Mouse (Mus musculus) kidney, adult 11 months (tissue): ENCODE data around the gene Iscu.
"Not testable (repeated sequence)": the region's sequence is repeated elsewhere in the genome, so short reads cannot be mapped to it uniquely, and the experiment has no call there.

ENCODE experiments used
- DNase-seq: peaks from one replicate; pipeline ENCODE4 v3.0.0; 2022

The Iscu gene

DNA sequence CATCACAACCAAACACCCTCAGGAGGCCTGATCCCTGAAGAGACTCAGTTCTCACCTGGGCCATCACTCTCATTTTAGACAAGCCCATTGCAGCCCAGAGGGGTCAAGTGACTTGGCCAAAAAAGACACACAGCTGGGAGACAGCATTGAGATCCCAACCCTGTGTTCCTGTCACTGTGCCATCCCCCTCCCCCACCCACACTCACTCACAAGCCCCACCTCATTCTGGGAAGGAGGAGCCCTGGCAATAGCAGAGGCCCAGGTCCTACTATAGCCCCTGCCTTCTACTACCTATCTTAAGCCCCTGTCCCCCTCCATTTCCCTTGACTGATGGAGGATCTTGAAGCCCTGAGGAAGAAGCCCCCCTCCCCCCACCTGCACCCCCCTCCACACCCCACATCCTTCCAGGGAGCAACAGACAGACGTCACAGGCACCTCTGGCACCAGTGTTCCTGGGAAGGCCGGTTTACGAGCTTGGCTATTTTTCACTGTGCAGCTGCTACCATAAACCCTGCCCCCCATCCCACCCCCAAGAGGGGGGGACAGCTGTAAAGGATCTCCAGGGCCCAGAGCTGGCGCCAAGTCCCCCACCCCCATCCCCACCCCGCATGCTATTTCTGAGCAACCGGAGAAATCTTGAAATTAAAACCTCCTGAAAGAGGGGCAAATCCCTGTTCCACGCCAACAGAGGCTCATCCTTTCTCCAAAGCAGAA lies 16.7 kb downstream of the Iscu start:
- DNase-seq: peak; percentile 47

DNA sequence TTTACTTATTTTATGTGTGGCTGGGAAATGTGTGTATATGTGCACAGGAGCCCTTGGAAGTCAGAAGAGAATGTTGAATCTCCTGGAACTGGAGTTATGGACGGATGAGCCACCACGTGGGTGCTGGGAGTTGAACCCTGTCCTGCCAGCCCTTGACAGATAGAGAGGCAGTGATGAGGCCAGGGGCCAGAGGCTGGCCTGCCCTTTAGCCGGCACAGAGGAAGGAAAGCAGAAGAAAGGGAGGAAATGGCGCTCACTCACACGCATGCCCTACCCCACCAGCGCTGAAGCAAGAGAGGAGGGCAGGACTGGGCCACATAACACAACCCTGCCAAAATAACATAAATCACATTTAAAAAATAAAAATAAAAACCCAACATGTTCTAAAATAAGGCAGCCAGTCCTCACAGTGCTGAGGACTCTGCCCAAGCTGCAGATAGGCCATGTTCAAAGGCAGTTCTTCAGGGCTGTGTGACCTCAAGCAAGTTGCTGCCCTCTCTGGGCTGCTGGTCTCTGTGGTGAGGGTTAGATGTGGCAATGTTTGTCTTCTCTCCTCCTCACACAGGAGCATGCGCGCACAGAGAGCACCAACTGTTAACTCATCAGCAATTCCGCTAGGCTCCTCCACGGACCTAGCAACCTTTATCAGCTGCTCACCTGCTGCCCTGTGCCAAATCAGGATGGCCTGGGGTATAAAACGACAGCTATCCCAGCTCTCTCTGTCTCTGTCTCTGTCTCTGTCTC lies 18.1 kb downstream of the Iscu start:
- peak; percentile 62 for DNase-seq

DNA sequence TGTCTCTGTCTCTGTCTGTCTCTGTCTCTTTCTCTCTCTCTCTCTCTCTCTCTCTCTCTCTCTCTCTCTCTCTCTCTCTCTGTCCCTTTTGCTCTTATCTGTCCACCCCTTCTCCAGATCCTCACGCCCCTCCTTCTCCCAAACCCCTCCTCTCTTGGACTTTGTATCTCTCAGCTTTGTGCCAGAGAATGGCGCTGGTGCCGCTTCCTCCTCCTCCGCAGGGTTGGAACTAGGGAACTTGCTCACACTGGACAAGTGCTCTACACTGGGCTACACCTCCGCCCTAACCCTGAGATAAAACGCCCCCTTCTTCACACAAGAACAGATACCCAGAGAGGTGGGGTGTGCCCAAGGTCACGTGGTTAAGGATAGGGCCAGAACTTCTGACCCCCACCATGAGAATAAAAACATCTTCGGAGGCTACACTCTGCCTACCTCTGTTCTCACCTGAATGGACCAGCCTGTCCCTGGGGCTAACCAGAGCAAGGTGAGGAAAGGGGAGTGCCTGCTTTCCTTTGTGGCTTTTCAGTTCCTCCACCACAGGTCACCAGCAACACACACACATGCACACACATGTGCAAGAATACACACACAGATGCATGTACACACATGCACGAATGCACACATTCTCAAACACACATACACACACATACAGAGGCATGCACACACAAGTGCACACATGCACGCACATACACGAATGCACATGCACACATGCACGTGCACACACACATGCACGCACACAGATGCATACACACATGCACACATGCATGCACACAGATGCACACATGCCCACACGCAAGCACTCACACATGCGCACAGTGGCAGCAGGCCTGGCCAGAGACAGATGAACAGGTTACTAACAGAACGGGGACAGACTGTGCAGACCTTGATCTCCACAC lies 18.9 kb downstream of the Iscu start:
- no peak for DNase-seq

DNA sequence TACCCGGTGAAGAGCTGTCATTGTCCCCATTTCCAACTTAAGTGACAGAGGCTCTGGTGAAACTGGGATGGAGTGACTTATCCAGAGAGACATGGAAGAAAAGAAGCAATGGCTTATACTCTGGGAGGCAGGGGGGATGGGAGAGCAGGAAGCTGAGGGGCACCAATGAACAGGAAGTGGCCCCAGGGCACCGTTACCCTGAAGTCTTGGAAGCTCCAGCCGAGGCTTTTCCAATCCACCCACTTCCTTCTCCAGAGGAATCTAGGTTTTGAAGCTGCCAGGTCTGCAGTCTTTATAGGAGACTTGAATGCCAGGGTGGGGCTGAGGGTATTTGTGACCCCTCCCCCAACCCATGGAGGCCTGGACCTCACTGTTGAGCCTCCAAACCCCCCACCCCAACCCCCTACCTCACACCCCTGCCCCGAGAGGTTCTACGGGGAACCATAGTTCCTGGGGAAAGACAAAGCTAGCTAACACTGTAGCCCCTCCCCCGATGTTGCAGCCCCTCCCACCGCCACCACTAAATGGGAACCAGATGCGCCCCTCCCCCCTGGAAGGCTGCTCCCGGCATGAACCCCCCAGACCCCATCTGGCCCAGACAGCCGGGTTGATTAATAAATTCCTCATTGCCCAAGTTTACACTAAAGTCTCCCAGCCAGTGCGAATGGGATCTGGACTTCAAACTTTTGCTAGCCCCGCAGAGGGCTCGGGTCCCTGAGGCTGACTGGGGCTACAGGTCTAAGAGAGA lies 24.0 kb downstream of the Iscu start:
- no peak for DNase-seq

DNA sequence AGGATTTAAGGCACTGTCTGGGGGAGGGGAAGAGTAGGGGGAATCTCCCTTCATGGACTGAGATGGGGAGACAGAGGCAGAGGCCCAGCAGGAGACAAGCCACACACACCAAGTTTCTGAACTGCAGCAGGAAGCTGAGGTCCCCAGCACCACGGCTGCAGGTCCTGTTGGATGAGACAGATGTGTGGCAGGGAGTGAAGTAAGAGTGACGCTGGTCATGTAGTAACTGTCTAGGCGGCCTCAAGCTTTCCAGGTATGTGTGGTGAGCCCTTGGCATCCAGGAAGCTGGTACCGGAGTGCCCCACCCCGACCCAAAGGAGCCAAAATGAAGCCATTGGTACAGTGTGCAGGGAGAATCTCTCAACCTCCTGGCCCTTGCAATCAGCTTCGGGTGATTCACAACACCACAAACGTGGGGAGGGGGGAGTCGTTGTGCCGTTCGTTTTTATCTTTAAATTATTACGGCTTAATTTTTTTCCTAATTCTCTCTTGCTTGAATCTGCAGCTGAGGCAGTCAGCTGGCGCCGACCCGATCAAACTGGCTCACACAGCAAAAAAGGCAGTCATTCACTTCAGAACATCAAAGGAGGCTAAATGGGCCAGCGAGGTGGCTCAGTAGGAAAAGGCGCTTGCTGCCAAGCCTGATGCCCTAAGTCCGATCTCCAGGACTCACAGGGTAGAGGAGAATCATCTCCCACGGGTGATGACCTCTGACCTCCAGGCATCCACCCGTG lies 24.8 kb downstream of the Iscu start:
- no peak for DNase-seq

DNA sequence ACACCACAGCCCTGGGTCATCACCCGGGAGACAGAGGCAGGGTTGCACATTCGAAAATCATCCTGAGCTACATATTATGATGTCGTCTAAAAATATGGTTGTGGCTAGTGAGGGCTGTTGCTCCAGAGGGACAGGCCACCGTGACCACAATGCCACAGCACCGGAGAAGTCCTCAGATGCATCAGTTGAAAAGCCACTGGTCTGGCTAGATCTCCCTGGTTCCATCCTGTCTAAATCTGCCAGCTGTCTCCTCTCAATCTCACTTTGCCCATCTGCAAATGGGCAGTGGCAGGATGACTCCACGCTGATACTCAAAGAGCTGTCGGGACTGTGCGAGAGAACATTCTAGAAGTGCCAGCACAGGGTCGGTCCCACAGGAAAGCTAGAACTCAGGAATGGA lies 26.0 kb downstream of the Iscu start:
- DNase-seq: no peak

DNA sequence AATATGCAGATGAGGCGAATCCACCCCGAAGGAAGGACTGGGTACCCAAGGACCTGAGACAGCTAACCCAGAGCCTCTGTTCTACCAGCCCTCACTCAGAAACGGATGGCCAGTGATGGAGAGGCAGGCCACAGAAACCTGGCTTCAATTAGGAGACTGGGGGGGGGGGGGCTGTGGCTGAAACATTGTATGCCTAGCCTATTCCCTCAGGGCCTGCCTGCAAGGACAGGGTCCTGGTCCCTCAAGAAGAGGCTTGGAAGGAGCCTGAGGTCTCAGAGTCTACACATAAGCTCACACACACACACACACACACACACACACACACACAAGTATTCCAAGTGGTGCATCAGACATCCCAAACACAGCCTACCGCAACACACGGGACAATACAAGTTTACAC lies 27.1 kb downstream of the Iscu start:
- DNase-seq: no peak

DNA sequence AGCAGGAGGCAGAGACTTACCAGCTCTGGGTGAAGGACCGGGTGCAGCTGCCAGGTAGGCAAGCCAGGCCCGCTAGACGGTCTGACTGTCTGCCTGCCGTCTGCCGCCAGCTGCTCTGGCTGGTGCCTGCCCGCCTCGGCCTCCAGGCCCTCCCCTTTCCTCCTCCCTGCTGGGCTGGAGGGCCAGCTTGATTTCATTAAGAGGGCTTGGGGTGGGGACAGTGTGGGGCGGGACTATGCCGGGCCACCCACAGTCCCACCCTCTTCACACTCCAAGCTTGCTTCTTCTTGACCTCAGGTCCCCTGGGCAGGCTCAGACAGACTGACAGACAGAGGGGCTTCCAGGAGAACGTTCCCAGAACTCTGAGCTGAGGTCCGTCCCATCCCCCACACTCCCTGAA lies 27.7 kb downstream of the Iscu start, which contains the start of gene Tmem119:
Tmem119 (minus strand) TSS at position 237 of the 400 bp plus-strand sequence.
- peak; percentile 37 for DNase-seq

DNA sequence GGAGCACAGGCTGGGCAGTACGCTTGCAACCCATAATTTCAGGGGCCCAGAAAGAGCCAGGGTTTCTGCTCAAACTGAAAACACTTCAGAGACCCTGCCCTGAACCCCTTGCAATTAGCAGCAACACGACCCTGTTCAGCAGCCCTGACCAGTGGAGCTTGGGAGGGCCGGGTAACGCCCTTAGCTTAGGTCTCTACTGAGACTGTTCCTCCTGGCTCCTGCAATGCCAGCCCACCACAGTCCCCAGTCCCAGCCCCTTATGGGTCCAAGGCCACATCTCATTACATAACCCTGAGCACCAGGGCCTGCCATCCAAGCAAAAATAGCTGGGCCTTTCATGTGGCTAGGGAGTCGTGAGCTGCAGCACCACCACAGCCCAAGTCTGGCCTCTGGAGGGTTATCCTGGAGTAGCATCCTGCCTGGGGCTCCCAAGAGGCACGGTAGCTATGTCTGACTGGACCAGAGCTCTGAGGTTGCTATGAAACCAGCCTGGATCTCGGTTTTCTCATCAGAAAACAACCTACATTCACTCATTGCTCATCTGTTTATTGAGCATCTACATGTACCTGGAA lies 31.9 kb downstream of the Iscu start:
- DNase-seq: no peak

DNA sequence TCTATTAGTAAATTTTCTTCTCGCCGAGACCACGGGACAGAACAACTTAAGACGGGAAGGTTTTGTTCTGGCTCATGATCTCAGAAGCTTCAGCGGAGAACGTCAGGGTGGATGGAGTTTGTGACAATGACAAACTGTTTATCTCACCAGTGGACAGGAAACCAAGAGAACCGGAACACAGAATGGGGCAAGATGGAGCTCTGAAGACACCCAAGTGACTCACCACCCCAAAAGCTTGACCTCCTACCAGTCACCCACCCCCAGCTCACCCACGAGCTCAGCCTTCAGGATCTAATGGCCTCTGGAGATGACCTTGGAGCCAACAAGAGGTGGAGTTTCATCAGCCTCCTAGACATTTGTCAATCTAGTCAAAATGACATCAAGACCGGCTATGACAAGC lies 32.8 kb downstream of the Iscu start:
- DNase-seq: no peak

DNA sequence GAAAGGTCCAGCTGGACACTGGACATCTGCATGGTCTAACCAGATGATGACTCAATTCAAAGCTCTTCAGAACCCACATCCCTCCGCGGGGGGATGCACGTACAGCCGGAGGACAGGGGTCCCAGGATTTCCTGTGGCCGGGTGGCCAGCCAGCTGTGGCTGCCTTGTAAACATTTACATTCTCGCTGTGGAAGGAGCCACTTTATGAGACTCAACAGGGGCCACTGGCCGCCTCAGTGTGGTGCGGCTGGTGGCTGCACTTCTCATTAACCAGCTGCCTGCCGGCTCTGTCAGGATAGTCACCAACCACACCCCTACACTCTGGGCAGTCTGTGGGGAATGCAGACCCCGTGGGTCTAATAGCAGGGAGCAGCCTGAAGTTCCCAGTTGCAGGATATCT lies 33.9 kb downstream of the Iscu start:
- DNase-seq: no peak

DNA sequence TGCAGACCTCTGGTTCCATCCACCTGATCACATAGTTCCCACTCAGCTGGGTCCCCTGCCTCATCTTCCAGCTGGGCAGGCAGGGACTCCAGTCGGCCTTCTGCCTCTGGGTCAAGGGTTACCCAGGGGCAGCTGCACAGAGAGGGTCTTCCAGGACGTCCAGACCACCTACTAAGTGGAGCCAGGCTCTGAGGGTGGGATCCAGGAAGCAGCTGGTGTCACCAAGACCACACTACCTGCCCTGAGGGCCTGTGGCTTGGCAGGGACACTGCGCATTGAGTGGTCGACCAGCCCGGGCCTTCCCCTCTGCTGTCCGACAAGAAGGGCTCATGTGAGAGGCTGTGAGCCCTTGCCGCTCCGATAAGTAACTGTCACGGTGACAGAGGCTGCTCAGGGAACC lies 35.2 kb downstream of the Iscu start:
- no peak for DNase-seq

DNA sequence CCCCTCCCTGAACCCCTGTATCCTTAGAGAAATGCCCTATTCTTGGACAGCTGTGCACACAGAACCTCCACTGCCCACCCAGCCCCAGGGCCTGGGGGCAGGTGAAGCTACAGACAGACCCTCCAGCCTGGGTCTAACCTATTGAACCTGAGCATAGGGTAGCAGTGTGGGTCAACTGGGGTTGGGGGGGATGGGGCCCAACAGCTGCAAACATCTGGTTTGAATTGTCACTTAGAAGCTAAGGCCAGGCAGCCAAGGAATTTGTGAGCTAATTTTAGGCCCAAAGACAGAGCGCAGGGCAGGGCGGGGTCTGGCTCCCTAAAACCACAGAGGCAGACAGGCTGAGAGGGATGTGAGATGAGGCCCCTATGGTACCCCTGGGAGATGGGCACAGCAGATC lies 35.6 kb downstream of the Iscu start:
- no peak for DNase-seq

DNA sequence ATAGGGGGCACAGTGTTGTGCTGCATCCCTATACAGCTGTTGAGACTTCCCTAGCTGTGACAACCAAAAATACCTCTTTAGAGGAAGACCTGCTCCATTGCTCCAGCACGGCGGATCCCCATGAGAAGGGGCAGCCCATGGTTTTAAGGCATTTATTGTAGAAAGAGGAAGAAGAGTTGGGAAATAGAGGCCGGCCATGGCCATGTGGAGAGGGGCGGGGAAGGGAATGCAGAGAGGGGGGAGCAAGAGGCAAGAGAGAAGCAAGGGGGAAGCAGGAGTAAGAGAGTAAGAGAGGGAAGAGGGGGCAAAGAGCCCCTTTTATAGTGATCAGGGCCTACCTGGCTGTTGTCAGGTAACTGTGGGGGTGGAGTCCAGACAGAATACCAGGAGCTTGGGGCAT lies 37.6 kb downstream of the Iscu start:
- DNase-seq: no peak

DNA sequence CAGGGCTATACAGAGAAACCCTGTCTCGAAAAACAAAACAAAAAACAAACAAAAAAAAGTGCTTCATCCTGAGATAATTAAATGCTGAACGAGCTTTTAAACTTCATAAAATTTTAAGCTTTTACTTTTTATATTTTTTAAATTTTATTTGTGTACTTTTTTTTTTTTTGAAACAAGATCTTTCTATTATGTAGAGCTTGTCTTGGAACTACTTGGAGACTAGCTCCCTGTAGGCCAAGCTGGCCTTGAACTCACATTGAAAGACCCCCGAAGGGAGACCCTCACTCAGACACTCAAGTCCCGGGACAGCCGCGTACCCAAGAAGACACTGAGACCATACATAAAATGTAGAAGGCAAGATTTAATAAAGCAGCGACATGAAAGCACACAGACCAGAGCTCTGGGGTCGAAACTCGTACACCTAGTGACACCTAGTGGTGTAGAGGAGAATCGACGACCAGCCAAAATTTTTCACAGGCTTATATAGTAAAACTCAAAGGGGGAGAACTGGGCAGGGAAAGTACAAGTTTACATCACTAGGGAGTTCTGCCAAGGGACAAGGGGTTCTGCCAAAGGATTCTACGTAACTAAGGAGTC lies 39.4 kb downstream of the Iscu start:
- DNase-seq: not testable (repeated sequence)

DNA sequence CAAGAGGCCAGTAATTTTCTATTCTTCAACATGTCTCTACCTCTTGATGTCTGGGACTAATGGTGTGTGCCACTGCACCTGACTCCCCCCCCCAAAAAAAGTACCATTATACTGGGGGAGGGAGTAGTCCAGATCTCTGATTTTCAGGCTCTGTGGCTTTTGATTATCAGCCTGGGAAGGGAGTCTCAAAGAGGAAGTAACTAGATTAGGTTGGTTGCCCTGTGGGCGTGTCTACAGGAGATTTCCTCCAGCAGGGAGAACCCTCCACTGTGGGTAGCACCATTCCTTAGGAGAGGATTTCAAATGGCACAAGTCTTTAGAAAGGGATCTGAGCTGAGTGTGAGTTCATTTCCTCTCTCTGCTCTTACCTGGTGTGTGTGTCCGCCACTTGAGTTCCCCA lies 40.1 kb downstream of the Iscu start:
- DNase-seq: no peak

DNA sequence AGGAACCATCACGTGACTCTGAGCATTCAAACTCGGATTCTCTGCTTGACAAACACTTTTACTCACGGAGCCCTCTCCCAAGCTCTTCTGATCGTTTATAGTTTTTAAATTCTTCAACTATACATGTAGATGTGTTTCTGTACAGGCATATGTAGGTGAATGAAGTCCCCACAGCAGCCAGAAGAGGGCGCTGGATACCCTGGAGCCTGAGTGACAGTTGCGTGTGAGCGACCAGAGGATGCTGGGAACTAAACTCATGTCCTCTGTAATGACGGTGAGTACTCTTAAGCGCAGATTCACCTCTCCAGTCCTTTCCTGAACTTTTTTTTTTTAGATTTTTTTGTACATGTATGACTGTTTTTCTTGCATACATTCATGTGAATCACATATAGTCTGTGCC lies 41.1 kb downstream of the Iscu start:
- no peak for DNase-seq

DNA sequence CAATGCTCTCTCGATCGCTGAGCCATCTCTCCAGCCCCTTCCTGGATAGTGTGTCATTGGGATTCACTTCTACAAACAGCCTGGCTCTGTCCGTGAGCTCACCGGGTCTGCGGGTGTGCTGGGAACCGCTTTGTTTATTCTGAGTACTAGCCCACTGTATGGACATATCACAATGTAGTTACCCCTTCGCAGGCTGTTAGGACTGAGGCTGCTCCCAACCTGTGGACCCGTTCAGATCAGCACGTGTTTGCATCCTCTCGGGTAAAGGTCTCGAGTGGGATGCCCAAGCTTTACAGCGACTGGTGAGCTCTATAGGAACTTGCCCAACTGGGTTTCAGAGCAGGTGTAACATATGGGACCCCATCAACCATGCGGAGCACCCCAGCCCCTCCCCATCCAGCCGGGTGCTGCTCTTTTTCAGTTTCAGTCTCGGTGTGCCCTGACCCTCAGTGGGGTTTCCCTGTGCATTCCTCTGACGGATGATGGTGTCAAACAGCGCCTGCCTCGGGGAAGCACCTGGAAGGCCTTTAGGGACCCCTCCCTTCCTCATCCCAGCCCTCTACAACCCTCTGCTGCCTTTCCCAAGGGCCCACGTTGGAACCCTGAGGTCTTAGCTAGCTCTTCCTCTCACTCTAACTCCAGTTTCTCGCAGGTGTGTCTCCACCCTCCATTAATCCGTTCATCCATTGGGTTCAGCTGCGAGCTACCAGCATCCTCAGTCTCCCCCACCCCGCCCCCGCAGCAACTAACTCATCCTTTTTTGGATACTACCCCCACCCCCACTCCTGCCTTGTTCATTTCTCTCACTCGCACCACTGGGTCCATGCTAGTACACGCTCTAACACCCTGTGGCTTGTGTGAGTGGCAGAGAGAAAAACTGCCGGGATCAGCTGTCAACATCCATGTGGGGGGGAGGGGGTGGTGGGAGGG lies 41.8 kb downstream of the Iscu start:
- DNase-seq: no peak

DNA sequence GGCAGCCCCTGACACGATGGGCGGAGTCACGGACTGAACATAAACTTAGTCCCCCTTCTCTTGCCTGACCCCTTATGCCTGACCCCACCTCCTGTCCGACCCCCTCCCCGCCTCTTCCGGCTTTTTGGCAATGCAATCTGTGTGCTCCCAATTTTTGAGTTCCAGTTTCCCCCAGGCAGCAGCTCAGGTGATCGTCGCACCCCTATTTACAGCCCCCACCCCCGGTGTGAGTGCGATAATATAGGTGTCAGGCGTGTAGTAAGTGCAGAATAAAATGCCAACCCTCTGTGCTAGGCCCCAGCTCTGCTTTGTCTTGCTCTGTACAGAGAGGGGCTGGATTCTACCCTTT lies 42.5 kb downstream of the Iscu start:
- no peak for DNase-seq

DNA sequence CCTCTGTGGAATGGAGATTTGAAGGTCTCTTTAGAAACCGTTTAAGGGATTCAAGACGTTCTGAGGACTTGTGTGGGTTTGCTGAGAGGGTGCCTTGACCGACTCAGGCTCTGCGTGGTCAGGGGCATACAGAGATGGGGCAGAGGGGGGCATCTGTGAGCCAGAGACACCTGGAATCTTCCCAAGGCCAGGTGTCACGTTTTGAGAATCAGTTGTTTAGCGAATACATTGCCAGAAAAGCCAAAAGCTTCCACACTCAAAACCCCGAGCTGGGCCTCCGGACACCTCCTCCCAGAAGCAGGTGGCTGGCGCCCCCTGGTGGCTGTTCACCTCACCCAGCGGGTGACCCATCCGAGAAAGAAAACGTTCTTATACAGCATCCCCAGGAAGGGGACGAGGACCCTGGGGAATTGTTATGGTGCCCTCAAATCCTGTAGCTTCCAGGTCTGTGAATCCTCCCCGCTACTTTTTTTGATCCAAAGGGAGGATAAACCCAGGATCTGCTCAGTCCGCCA lies 43.1 kb downstream of the Iscu start:
- peak; percentile 26 for DNase-seq
